Mouse (Mus musculus): ENCODE measurements at regions not wholly inside any gene's neighbourhood (a gene's known extent, or its start where the extent isn't known, plus 50 kb on each side); places are given as distances from the start of the nearest gene placed in this dataset.

DNA sequence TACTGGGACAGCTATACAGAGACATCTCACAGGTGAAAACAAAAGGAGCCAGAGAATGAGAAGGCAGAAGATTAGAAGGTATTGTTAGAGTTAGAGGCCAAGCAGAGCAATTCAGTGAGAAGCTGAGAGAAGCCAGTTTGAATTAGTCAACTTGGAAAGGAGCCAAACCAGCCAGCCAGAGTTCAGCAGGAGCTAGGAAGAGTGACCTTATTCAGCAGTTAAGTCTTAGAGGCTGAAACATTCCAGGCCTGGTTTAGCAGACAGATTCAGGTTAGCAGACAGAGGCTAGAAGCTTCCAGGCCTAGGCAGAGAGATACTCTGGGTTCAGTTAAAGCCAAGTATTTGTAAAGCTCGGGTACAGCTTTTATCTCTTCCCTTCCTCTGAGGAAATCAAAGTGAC is 242.1 kb downstream of the Gm19410 start:
- Histone ChIP-seq H3K79me2 (ENCODE audit: control insufficient read depth, insufficient read depth, low read length) (no peaks in the 10 kb centered on the region), H3K27ac (replicated peaks; ENCODE audit: insufficient read depth, low read depth, low read length) (no peak overlapping the region), H3K4me1 (ENCODE audit: control insufficient read depth, insufficient read depth, low read length) (peaks cover 11% of the 10 kb centered on the region), H3K4me3 (ENCODE audit: insufficient read depth, low read depth, low read length) (no peak overlapping the region), H3K9ac (ENCODE audit: low read depth, low read length) (no peak overlapping the region), H3K27me3 (ENCODE audit: control insufficient read depth, insufficient read depth, low read length) (no peaks in the 10 kb centered on the region), H3K36me3 (ENCODE audit: control insufficient read depth, insufficient read depth, low read length) (no peaks in the 10 kb centered on the region)
- 85% methylated on average over 1 of the region's 1 CpGs for whole genome bisulfite sequencing
- no peak for DNase-seq (ENCODE audit: extremely low read depth, low read depth, low spot score)
- TF ChIP-seq POLR2A (IDR thresholded peaks at IDR 0.05; ENCODE audit: extremely low read depth, insufficient read depth, low read length), result no peak
- TF ChIP-seq CTCF (IDR thresholded peaks at IDR 0.05; ENCODE audit: low read depth, low read length), result no peak

GRCm38 (mm10) chr8:36009565-36009964 is 244.0 kb downstream of the Gm19410 start:
- no peak overlapping the region for H3K9ac ChIP-seq (ENCODE audit: low read depth, low read length)
- H3K79me2 ChIP-seq (ENCODE audit: control insufficient read depth, insufficient read depth, low read length), result no peaks in the 10 kb centered on the region
- no peaks in the 10 kb centered on the region for H3K27me3 ChIP-seq (ENCODE audit: control insufficient read depth, insufficient read depth, low read length)
- no peak overlapping the region for H3K27ac ChIP-seq (replicated peaks; ENCODE audit: insufficient read depth, low read depth, low read length)
- peaks cover 4% of the 10 kb centered on the region; the same call in 1 of the 2 replicates for H3K4me1 ChIP-seq (ENCODE audit: control insufficient read depth, insufficient read depth, low read length)
- no peak for DNase-seq (ENCODE audit: extremely low read depth, low read depth, low spot score)
- no peaks in the 10 kb centered on the region for H3K36me3 ChIP-seq (ENCODE audit: control insufficient read depth, insufficient read depth, low read length)
- 82% methylated on average over 9 of the region's 9 CpGs for WGBS
- TF ChIP-seq POLR2A (IDR thresholded peaks at IDR 0.05; ENCODE audit: extremely low read depth, insufficient read depth, low read length) (no peak), CTCF (IDR thresholded peaks at IDR 0.05; ENCODE audit: low read depth, low read length) (no peak)
- no peak overlapping the region for H3K4me3 ChIP-seq (ENCODE audit: insufficient read depth, low read depth, low read length)

GRCm38 (mm10) chr8:36010446-36011217 is 245.0 kb downstream of the Gm19410 start:
- Histone ChIP-seq H3K4me3 (ENCODE audit: insufficient read depth, low read depth, low read length) (no peak overlapping the region), H3K27ac (replicated peaks; ENCODE audit: insufficient read depth, low read depth, low read length) (no peak overlapping the region), H3K4me1 (ENCODE audit: control insufficient read depth, insufficient read depth, low read length) (peaks cover 2% of the 10 kb centered on the region; the same call in 1 of the 2 replicates), H3K9ac (ENCODE audit: low read depth, low read length) (no peak overlapping the region), H3K27me3 (ENCODE audit: control insufficient read depth, insufficient read depth, low read length) (no peaks in the 10 kb centered on the region), H3K36me3 (ENCODE audit: control insufficient read depth, insufficient read depth, low read length) (no peaks in the 10 kb centered on the region), H3K79me2 (ENCODE audit: control insufficient read depth, insufficient read depth, low read length) (no peaks in the 10 kb centered on the region)
- no peak for DNase-seq (ENCODE audit: extremely low read depth, low read depth, low spot score)
- TF ChIP-seq POLR2A (IDR thresholded peaks at IDR 0.05; ENCODE audit: extremely low read depth, insufficient read depth, low read length) (no peak), CTCF (IDR thresholded peaks at IDR 0.05; ENCODE audit: low read depth, low read length) (no peak)
- 86% methylated on average over 11 of the region's 11 CpGs for WGBS

GRCm38 (mm10) chr8:36014862-36015261 is 249.3 kb downstream of the Gm19410 start:
- 75% methylated on average over 8 of the region's 8 CpGs for WGBS
- no peak for DNase-seq (ENCODE audit: extremely low read depth, low read depth, low spot score)
- Histone ChIP-seq H3K36me3 (ENCODE audit: control insufficient read depth, insufficient read depth, low read length) (no peaks in the 10 kb centered on the region), H3K4me3 (ENCODE audit: insufficient read depth, low read depth, low read length) (no peak overlapping the region), H3K9ac (ENCODE audit: low read depth, low read length) (no peak overlapping the region), H3K4me1 (ENCODE audit: control insufficient read depth, insufficient read depth, low read length) (peaks cover 2% of the 10 kb centered on the region; the same call in 1 of the 2 replicates), H3K27me3 (ENCODE audit: control insufficient read depth, insufficient read depth, low read length) (no peaks in the 10 kb centered on the region), H3K27ac (replicated peaks; ENCODE audit: insufficient read depth, low read depth, low read length) (no peak overlapping the region), H3K79me2 (ENCODE audit: control insufficient read depth, insufficient read depth, low read length) (no peaks in the 10 kb centered on the region)
- no peak for TF ChIP-seq POLR2A (IDR thresholded peaks at IDR 0.05; ENCODE audit: extremely low read depth, insufficient read depth, low read length)
- TF ChIP-seq CTCF (IDR thresholded peaks at IDR 0.05; ENCODE audit: low read depth, low read length), result no peak

DNA sequence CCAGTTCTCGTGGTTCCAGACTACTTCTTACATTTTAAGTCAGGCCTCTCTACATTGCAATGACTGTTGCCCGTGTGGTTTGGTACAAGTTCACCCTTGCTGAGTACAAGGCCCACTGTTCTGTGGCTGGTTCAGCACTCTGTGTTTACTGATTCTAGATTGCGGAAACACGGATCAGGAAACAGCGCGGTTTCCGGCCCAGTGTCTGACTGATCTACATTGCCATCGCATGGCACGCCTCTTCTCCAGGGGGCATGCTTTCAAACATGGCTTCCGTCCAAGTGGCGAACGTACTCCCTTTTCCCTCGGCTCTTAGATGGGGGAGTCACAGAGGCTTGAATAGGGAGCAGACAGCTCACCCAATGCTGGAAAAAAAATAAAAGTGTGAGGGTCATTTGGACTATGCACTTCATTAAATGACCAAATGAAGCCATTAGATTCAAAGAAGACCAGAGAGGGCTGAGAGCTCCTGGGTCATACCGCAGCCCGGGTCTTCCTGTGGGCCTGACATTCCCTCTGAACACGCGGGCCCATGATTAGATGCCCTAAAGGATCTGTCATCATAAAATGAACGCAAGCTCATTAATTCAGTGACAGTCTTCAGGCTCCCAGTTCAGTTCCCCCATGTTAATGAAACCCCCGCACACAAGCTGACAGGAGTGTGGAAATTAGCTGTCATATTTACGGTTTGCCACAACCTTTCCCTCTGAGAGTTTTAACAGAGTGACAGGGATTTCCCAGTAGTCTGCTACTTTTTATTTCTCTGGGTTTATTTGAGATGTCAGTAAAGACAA is 250.9 kb downstream of the Gm19410 start:
- Histone ChIP-seq H3K79me2 (ENCODE audit: control insufficient read depth, insufficient read depth, low read length) (no peaks in the 10 kb centered on the region), H3K27me3 (ENCODE audit: control insufficient read depth, insufficient read depth, low read length) (no peaks in the 10 kb centered on the region), H3K9ac (ENCODE audit: low read depth, low read length) (no peak overlapping the region), H3K4me3 (ENCODE audit: insufficient read depth, low read depth, low read length) (no peak overlapping the region), H3K4me1 (ENCODE audit: control insufficient read depth, insufficient read depth, low read length) (peaks cover 2% of the 10 kb centered on the region; the same call in 1 of the 2 replicates), H3K36me3 (ENCODE audit: control insufficient read depth, insufficient read depth, low read length) (no peaks in the 10 kb centered on the region), H3K27ac (replicated peaks; ENCODE audit: insufficient read depth, low read depth, low read length) (no peak overlapping the region)
- DNase-seq (ENCODE audit: extremely low read depth, low read depth, low spot score), result no peak
- no peak for TF ChIP-seq CTCF (IDR thresholded peaks at IDR 0.05; ENCODE audit: low read depth, low read length)
- TF ChIP-seq POLR2A (IDR thresholded peaks at IDR 0.05; ENCODE audit: extremely low read depth, insufficient read depth, low read length), result no peak
- WGBS, result 89% methylated on average over 20 of the region's 20 CpGs
